Mouse (Mus musculus) midbrain, embryonic 16.5 days (tissue): ENCODE results near the gene 4933414I15Rik. TPM values are rescaled to one million over a fixed set of nuclear protein-coding genes. Genes with fewer than 3 reads are reported as not detected.

Experiments used
- ATAC-seq: fragments of 200-750 bp; cut with Nextera tagmentation; 2 replicates; pipeline ENCODE4 v1.8.0; 2017; ENCODE audit warnings: moderate TSS enrichment
- H3K27ac ChIP-seq: fragments of 300-500 bp; sonication (generic); 2 replicates; pipeline ENCODE4 v1.5.1; 2014; ENCODE audit warnings: mild to moderate bottlenecking, low read length, mixed read lengths
- H3K27me3 ChIP-seq: fragments of 300-500 bp; sonication (generic); 2 replicates; pipeline ENCODE4 v1.6.1; 2014; ENCODE audit warnings: low read depth, low read length, mixed read lengths; ENCODE audit not compliant: control insufficient read depth, insufficient read depth
- H3K36me3 ChIP-seq: fragments of 300-500 bp; sonication (generic); 2 replicates; pipeline ENCODE4 v1.6.1; 2014; ENCODE audit warnings: mild to moderate bottlenecking, low read length, moderate library complexity, mixed read lengths; ENCODE audit not compliant: control insufficient read depth, insufficient read depth
- H3K4me1 ChIP-seq: fragments of 300-500 bp; sonication (generic); 2 replicates; pipeline ENCODE4 v1.6.1; 2014; ENCODE audit warnings: mild to moderate bottlenecking, low read length, mixed read lengths; ENCODE audit not compliant: control insufficient read depth, insufficient read depth
- H3K4me2 ChIP-seq: fragments of 300-500 bp; sonication (generic); 2 replicates; pipeline ENCODE4 v1.6.1; 2014; ENCODE audit warnings: mild to moderate bottlenecking, low read length, mixed read lengths
- H3K4me3 ChIP-seq: fragments of 300-500 bp; sonication (generic); 2 replicates; pipeline ENCODE4 v1.5.1; 2014; ENCODE audit warnings: low read depth, mild to moderate bottlenecking, low read length, moderate library complexity, mixed read lengths
- H3K9ac ChIP-seq: fragments of 300-500 bp; sonication (generic); 2 replicates; pipeline ENCODE4 v1.6.1; 2014; ENCODE audit warnings: low read depth, low read length, mixed read lengths
- H3K9me3 ChIP-seq: fragments of 300-500 bp; sonication (generic); replicated peaks from 2 replicates; pipeline ENCODE4 v1.6.1; 2014; ENCODE audit warnings: mild to moderate bottlenecking, low read length, mixed read lengths; ENCODE audit not compliant: control insufficient read depth, poor library complexity, severe bottlenecking
- whole genome bisulfite sequencing: fragments of 180-500 bp; shearing (Covaris S2); extraction: QIAGEN DNeasy Blood & Tissue Kit; methylation state at CpG from one replicate; pipeline ENCODE4 v1.1.7; 2014; 5-methylcytosine and 5-hydroxymethylcytosine counted together
- polyA plus RNA-seq: library from polyadenylated mRNA; unstranded; fragments of >200 nt; fragmentation: Nextera tagmentation; extraction: Ambion mirVana; gene quantifications from 2 replicates; pipeline ENCODE4 v1.2.1, GENCODE M21; 2015

Gene 4933414I15Rik
- polyA plus RNA-seq, 1 experiment from 2014 or later: not detected

GRCm38 (mm10) chr11:50897359-50897758, 46.2 kb downstream of the 4933414I15Rik start:
- Histone ChIP-seq H3K4me1 (no peaks in the 10 kb centered on the region), H3K36me3 (peaks cover 50% of the 10 kb centered on the region), H3K27me3 (no peaks in the 10 kb centered on the region), H3K9ac (no peak overlapping the region), H3K4me2 (no peak overlapping the region), H3K9me3 (peaks cover 48% of the 10 kb centered on the region), H3K27ac (no peak overlapping the region), H3K4me3 (no peak overlapping the region)
- 83% methylated on average over 1 of the region's 1 CpGs for WGBS
- no peak for ATAC-seq

- no peak for ATAC-seq
- Histone ChIP-seq H3K36me3 (peaks cover 4% of the 10 kb centered on the region; the same call in 1 of the 2 replicates), H3K9ac (no peak overlapping the region), H3K4me3 (no peak overlapping the region), H3K27me3 (no peaks in the 10 kb centered on the region), H3K27ac (no peak overlapping the region), H3K4me2 (no peak overlapping the region), H3K4me1 (peaks cover 7% of the 10 kb centered on the region; the same call in 1 of the 2 replicates), H3K9me3 (peaks cover 11% of the 10 kb centered on the region)
- WGBS: 55% methylated on average over 2 of the region's 2 CpGs
Measured at GRCm38 (mm10) chr11:50892441-50892840, 51.1 kb downstream of the 4933414I15Rik start.

Other genes starting within 250 kb of the 4933414I15Rik start
- gene Zfp354c, start 116.0 kb downstream of the 4933414I15Rik start, polyA plus RNA-seq: 63.5 TPM in 2 replicates
- 2.1 and 2.3 TPM in 2 replicates for gene Zfp879, start 102.2 kb downstream of the 4933414I15Rik start, polyA plus RNA-seq
- gene Grm6, start 93.1 kb downstream of the 4933414I15Rik start, polyA plus RNA-seq: not detected in 2 replicates
- 12.7 and 14.0 TPM in 2 replicates for gene Zfp454, start 56.1 kb downstream of the 4933414I15Rik start, polyA plus RNA-seq
- gene Zfp2, start 27.6 kb downstream of the 4933414I15Rik start, polyA plus RNA-seq: 52.5 and 56.4 TPM in 2 replicates
- 4.9 and 6.1 TPM in 2 replicates for gene Zfp354b, start 12.1 kb downstream of the 4933414I15Rik start, polyA plus RNA-seq
- not detected in 2 replicates for gene Prop1, start 10.0 kb upstream of the 4933414I15Rik start, polyA plus RNA-seq
- gene Olfr1378, start 22.8 kb upstream of the 4933414I15Rik start, polyA plus RNA-seq: not detected in 2 replicates
- not detected in 2 replicates for gene Olfr1377, start 38.2 kb upstream of the 4933414I15Rik start, polyA plus RNA-seq
- gene Olfr51, start 59.8 kb upstream of the 4933414I15Rik start, polyA plus RNA-seq: not detected in 2 replicates
- gene Olfr54, start 70.5 kb upstream of the 4933414I15Rik start, polyA plus RNA-seq: not detected in 2 replicates
- gene Olfr1375, start 104.3 kb upstream of the 4933414I15Rik start, polyA plus RNA-seq: not detected in 2 replicates
- gene Zfp354a, start 115.5 kb upstream of the 4933414I15Rik start, polyA plus RNA-seq: 14.7 and 16.3 TPM in 2 replicates